Mouse (Mus musculus) intestine, embryonic 15.5 days (tissue): Measurements from ENCODE around the gene Tbcb. TPM values are rescaled to one million over a fixed set of nuclear protein-coding genes. Genes with fewer than 3 reads are reported as not detected.
A peak's percentile ranks its signal among the peaks of the same experiment; 100 is the strongest.
"Not testable (repeated sequence)": the region's sequence is repeated elsewhere in the genome, so short reads cannot be mapped to it uniquely, and the experiment has no call there.

Experiments
- ATAC-seq: fragments of 200-750 bp; cut with Nextera tagmentation; 2 replicates; pipeline ENCODE4 v1.8.0; 2017; ENCODE audit warnings: moderate TSS enrichment, moderate library complexity
- H3K27ac ChIP-seq: fragments of 300-500 bp; sonication (generic); 2 replicates; pipeline ENCODE4 v1.5.1; 2015; ENCODE audit warnings: mild to moderate bottlenecking, inconsistent platforms
- H3K27me3 ChIP-seq: fragments of 300-500 bp; sonication (generic); replicated peaks from 2 replicates; pipeline ENCODE4 v1.6.1; 2015; ENCODE audit warnings: inconsistent platforms
- H3K36me3 ChIP-seq: fragments of 300-500 bp; sonication (generic); 2 replicates; pipeline ENCODE4 v1.6.1; 2015; ENCODE audit warnings: inconsistent platforms
- H3K4me1 ChIP-seq: fragments of 300-500 bp; sonication (generic); replicated peaks from 2 replicates; pipeline ENCODE4 v1.6.1; 2015; ENCODE audit warnings: inconsistent platforms
- H3K4me2 ChIP-seq: fragments of 300-500 bp; sonication (generic); replicated peaks from 2 replicates; pipeline ENCODE4 v1.6.1; 2015; ENCODE audit warnings: mild to moderate bottlenecking, inconsistent platforms
- H3K4me3 ChIP-seq: fragments of 300-500 bp; sonication (generic); replicated peaks from 2 replicates; pipeline ENCODE4 v1.5.1; 2015; ENCODE audit warnings: inconsistent platforms
- H3K9ac ChIP-seq: fragments of 300-500 bp; sonication (generic); 2 replicates; pipeline ENCODE4 v1.6.1; 2015; ENCODE audit warnings: inconsistent platforms
- H3K9me3 ChIP-seq: fragments of 300-500 bp; sonication (generic); 2 replicates; pipeline ENCODE4 v1.6.1; 2016; ENCODE audit warnings: inconsistent platforms
- WGBS: fragments of 180-500 bp; shearing (Covaris S2); methylation state at CpG from one replicate; pipeline ENCODE4 v1.1.7; 2015; 5-methylcytosine and 5-hydroxymethylcytosine counted together
- polyA plus RNA-seq: library from polyadenylated mRNA; unstranded; fragments of >200 nt; fragmentation: Nextera tagmentation; extraction: Ambion mirVana; gene quantifications from 2 replicates; pipeline ENCODE4 v1.2.1, GENCODE M21; 2015

The Tbcb gene
- polyA plus RNA-seq, 1 experiment from 2014 or later: 136 TPM

DNA sequence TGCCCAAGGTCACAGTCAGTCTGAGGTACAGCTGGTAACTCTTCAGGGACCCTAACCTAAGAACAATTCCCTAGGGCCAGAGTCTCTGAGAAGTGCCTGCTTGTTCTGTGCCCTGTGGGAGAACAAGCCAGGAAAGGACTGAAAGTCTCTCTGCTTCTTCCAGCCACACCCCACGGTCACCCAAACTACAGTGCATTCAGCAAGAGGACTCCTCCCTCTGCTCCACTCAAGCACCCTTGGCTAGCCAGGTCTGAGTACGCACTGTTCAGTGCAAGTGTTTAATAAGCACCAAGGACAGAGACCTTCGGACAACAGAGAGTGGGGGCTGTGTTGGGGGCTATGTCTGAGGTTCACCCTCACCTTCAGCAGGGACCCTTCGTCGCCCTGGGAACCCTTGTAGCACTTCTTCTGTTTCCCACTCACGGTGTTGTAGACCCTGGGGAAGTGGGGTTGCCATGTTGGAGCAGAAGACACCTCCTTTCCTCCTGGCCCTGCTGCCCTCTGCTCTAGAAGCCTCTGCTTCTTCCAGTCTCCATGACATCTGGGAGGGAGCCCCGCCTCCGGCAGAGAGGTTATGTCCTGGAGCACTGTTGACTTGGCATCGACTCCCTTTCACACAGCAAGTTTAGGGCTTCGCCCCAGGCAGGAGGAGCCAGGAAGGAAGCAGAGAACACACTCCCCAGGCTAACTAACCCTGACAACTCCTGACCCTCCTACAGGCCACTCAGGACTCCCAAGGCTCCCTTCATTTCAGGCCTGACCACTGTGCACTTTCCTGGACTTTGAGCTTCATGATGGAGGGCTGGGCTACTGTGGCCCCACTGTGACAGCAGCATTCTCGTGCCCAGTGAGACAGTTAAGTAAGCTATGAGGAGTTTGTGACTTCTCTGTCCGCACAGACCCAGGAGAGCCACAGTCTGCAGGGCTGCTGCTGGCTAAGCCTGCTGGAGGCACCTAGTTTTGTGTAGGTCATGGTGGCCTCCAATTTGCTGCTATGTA is 20.2 kb upstream of the Tbcb start:
- H3K9ac ChIP-seq: no peak overlapping the region
- peak; percentile 63 for ATAC-seq
- WGBS: 74% methylated on average over 12 of the region's 12 CpGs
- H3K4me1 ChIP-seq: no peaks in the 10 kb centered on the region
- no peaks in the 10 kb centered on the region for H3K9me3 ChIP-seq
- H3K27ac ChIP-seq: no peak overlapping the region
- H3K4me2 ChIP-seq: no peak overlapping the region
- H3K36me3 ChIP-seq: 0 out of 2 replicates have a peak, but pooled peaks cover 4% of the 10 kb centered on the region
- H3K27me3 ChIP-seq: no peaks in the 10 kb centered on the region
- no peak overlapping the region for H3K4me3 ChIP-seq

DNA sequence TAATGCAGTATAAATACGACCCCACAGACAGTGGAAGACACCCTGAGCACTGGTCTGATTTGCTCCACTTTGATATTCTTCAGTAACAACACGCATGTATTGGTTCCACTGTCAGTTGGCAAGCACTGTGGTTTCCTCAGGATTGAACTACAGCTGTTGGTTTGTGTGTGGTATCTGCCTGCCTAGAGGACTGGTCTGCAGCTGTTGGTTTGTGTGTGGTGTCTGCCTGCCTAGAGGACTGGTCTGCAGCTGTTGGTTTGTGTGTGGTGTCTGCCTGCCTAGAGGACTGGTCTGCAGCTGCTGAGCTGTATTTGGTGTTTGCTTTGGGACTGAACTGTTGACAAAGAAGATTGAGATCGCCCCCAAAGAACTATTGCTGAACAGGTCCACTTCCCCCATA is 5.3 kb upstream of the Tbcb start:
- ATAC-seq, H3K27me3 ChIP-seq, H3K9ac ChIP-seq, H3K4me1 ChIP-seq, H3K4me3 ChIP-seq, H3K4me2 ChIP-seq, H3K9me3 ChIP-seq, H3K36me3 ChIP-seq, H3K27ac ChIP-seq: not testable (repeated sequence)
- WGBS: 85% methylated on average over 3 of the region's 3 CpGs

DNA sequence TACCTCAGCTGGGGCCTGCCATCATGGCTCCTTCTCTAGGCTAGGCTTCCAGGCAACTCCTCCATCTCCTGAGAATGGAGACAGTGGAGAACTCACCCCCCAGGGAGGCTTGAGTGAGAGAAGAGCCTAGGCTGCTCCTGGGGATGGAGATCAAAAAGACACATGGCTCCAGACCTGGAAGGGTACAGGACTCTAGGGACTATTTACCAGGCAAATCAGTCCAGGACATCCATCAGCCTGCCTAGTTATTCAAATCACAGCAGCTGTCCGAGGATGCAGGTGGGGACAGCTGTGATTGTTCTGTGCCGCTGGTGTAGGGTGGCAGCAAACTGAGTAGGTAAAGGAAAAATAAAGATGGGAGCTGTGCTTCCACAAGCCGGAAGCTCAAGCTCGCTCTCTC is 3.6 kb upstream of the Tbcb start, which contains the start of gene Ovol3:
Ovol3 (minus strand) TSS at position 101 of the 400 bp plus-strand sequence.
- no peak within 1 kb of the TSS for H3K27ac ChIP-seq
- H3K36me3 ChIP-seq: peaks cover 6% of the 10 kb centered on the region
- no peaks in the 10 kb centered on the region for H3K9me3 ChIP-seq
- H3K4me3 ChIP-seq: no peak within 1 kb of the TSS
- peaks cover 8% of the 10 kb centered on the region for H3K4me1 ChIP-seq
- no peak within 1 kb of the TSS for H3K4me2 ChIP-seq
- no peak within 1 kb of the TSS for H3K9ac ChIP-seq
- whole genome bisulfite sequencing: 83% methylated on average over 4 of the region's 4 CpGs
- H3K27me3 ChIP-seq: no peaks in the 10 kb centered on the region
- ATAC-seq: no peak

DNA sequence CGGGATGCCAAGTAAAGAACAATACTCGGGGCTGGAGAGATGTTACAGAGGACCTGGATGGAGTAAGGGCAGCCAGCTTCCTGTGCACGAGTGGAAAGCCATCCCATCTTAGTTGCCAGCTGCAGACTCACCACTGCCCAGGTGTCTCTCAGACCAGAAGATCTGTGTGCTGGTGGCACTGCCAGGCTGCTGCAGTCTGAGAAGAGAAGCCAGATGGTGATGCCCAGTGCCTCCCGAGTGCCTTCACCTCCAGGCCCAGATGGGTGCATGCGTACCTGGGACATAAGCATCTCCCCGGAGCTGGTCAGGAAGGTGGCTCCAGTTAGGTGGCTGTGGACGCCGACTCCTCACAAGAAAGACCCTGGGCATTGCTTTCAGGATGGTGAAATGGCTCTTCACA is 3.0 kb upstream of the Tbcb start:
- Histone ChIP-seq H3K4me1 (peaks cover 8% of the 10 kb centered on the region), H3K36me3 (peaks cover 6% of the 10 kb centered on the region), H3K4me3 (no peak overlapping the region), H3K27me3 (no peaks in the 10 kb centered on the region), H3K9ac (no peak overlapping the region), H3K9me3 (no peaks in the 10 kb centered on the region), H3K27ac (no peak overlapping the region), H3K4me2 (no peak overlapping the region)
- ATAC-seq: no peak
- WGBS: 89% methylated on average over 8 of the region's 8 CpGs

DNA sequence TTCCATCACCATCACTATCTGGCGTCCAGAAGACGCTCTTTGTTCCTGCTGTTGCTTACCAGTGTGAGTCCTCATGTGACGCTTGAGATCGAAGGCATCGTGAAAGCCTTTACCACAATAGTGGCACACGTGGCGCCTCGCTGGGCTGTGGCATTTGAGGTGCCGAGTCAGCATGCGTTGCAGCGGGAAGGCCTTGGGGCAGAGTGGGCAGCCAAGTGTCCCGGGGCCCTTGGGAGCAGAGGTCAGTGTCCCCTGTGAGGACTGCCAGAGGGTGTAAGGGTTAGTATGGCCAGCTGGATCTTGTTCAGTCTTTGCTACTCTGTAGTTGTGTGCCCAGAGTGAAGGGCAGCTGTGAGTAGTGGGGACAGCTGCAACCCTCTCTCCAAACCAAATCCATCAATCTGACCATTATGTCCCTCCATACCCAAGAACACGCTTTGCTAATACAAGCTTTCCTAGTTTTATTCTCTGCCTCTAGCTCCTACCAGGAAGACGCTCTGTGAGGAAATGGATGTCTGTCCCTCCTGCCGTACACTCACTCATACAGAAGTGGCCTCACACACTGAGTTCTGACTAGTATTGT is 2.3 kb upstream of the Tbcb start:
- Histone ChIP-seq H3K9ac (no peak overlapping the region), H3K4me1 (peaks cover 8% of the 10 kb centered on the region), H3K4me2 (no peak overlapping the region), H3K4me3 (no peak overlapping the region), H3K27me3 (no peaks in the 10 kb centered on the region), H3K27ac (no peak overlapping the region), H3K36me3 (peaks cover 6% of the 10 kb centered on the region), H3K9me3 (no peaks in the 10 kb centered on the region)
- 92% methylated on average over 15 of the region's 15 CpGs for WGBS
- ATAC-seq: no peak

DNA sequence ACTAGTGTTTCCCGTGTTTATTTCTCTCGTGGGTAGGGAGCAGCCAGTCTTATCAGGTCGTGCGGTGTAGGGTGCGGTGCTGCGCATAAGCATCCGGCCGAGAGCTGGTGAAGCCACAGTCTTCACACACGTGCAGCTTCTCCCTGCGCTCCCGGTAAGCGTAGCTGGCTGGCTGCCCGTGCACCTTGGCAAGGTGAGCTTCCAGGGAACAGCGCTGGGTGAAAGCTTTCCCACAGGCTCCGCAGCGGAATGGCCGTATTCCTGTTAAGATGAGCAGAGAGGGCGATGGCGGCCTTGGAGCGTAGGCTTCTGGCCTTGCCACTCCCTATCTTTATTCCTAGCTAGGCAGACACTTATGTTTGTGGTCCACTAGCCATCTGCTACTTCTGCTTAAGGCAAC is 1.3 kb upstream of the Tbcb start:
- no peak overlapping the region for H3K27ac ChIP-seq
- ATAC-seq: no peak
- no peak overlapping the region for H3K4me3 ChIP-seq
- H3K9ac ChIP-seq: no peak overlapping the region
- WGBS: 86% methylated on average over 20 of the region's 20 CpGs
- H3K9me3 ChIP-seq: no peaks in the 10 kb centered on the region
- peaks cover 6% of the 10 kb centered on the region for H3K36me3 ChIP-seq
- H3K4me1 ChIP-seq: peaks cover 8% of the 10 kb centered on the region
- H3K4me2 ChIP-seq: peak overlapping the region; percentile 84; the same call in 1 of the 2 replicates
- no peaks in the 10 kb centered on the region for H3K27me3 ChIP-seq

DNA sequence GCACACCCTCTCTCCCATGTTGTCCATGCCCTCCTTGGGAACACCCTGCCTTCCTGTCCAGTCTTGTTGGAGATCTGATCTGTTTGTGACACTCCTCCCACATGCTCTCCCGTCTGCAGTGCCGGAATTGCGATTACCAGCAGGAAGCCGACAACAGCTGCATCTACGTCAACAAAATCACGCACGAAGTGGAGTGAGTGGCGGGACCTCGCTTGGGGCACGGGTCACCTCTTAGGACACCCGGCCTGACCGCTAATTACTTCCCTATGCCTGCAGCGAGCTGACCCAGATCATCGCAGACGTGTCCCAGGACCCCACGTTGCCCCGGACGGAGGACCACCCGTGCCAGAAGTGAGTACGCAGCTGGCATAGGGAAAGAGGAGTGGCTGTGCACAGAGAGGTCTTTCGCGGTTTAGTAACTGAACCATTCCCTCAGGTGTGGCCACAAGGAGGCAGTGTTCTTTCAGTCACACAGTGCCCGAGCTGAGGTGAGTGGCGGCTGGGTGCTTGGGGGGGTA is 618 bp upstream of the Tbcb start:
- H3K27me3 ChIP-seq: no peaks in the 10 kb centered on the region
- peak overlapping the region; percentile 70 for H3K4me3 ChIP-seq
- peak overlapping the region; percentile 66 for H3K27ac ChIP-seq
- no peaks in the 10 kb centered on the region for H3K9me3 ChIP-seq
- H3K36me3 ChIP-seq: peaks cover 6% of the 10 kb centered on the region
- peak; percentile 29 for ATAC-seq
- peaks cover 8% of the 10 kb centered on the region for H3K4me1 ChIP-seq
- 3% methylated on average over 24 of the region's 24 CpGs for WGBS
- H3K4me2 ChIP-seq: peak overlapping the region; percentile 84
- H3K9ac ChIP-seq: peak overlapping the region; percentile 70

DNA sequence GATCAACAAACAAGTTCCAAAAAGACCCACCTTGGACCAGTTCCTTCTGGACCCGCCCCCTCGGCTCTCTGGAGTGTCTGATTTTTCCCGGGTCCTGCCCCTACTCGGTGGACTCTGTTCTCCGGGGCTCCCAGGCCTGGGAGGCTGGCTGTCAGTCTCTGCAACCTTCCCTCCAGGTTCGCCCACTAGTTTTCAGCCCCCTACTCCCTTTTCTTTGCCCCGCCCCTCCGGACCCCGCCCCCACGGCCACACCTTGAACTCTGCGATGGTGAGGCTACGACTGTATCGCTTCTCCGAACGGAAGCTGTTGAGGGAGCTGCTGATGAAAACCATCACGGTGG is 774 bp downstream of the Tbcb start:
- H3K9me3 ChIP-seq: no peaks in the 10 kb centered on the region
- H3K27ac ChIP-seq: peak overlapping the region; percentile 36
- no peak for ATAC-seq
- H3K4me1 ChIP-seq: peaks cover 8% of the 10 kb centered on the region
- H3K36me3 ChIP-seq: peaks cover 14% of the 10 kb centered on the region
- under 1% methylated on average over 16 of the region's 16 CpGs for WGBS
- H3K4me2 ChIP-seq: peak overlapping the region; percentile 84
- H3K4me3 ChIP-seq: peak overlapping the region; percentile 70
- no peaks in the 10 kb centered on the region for H3K27me3 ChIP-seq
- H3K9ac ChIP-seq: peak overlapping the region; percentile 70

DNA sequence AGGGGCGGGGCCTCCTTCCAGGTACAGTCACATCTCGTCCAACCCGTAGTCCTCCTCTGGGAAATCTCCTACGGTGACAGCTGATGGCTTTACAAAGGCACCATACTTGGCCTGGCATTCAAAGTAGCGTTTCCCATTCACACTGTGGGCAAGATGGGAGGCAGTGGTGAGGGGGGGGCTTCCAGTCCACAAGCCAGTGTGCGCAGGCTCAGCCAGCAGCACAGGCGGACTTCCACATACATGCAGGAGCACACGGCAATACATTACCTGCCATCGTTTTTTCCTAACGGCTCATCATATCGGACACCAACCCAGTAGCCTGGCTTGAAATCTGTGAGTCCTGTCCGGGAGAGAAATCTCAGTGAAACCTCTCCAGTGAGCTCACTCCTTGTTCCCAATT is 7.9 kb downstream of the Tbcb start:
- Histone ChIP-seq H3K4me1 (peaks cover 4% of the 10 kb centered on the region; the same call in 1 of the 2 replicates), H3K4me2 (no peak overlapping the region), H3K27ac (no peak overlapping the region), H3K9ac (no peak overlapping the region), H3K36me3 (peaks cover 21% of the 10 kb centered on the region), H3K9me3 (no peaks in the 10 kb centered on the region), H3K27me3 (no peaks in the 10 kb centered on the region), H3K4me3 (no peak overlapping the region)
- no peak for ATAC-seq
- 94% methylated on average over 12 of the region's 12 CpGs for WGBS

DNA sequence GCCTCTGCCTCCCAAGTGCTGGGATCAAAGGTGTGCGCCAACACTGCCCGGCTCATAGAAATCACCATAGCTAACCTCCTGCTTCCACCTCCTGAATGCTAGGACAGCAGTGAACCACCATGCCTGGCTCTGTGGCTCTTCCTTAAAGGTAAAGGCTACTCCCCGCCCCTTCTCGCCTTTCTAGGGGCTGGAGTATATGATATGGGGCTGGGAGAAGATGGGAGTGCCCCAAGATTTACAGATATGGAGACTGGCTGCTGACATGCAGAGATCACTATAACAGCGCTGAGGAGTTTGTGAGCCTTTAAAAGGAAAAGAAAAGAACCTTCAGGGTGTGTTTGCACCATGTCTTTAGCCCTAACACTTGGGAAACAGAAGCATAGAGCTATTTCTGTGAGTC is 9.9 kb downstream of the Tbcb start:
- no peaks in the 10 kb centered on the region for H3K9me3 ChIP-seq
- H3K4me3 ChIP-seq: no peak overlapping the region
- no peak for ATAC-seq
- H3K27ac ChIP-seq: no peak overlapping the region
- peaks cover 20% of the 10 kb centered on the region for H3K36me3 ChIP-seq
- no peak overlapping the region for H3K9ac ChIP-seq
- no peaks in the 10 kb centered on the region for H3K27me3 ChIP-seq
- no peak overlapping the region for H3K4me2 ChIP-seq
- H3K4me1 ChIP-seq: peaks cover 4% of the 10 kb centered on the region; the same call in 1 of the 2 replicates
- 89% methylated on average over 5 of the region's 5 CpGs for WGBS

DNA sequence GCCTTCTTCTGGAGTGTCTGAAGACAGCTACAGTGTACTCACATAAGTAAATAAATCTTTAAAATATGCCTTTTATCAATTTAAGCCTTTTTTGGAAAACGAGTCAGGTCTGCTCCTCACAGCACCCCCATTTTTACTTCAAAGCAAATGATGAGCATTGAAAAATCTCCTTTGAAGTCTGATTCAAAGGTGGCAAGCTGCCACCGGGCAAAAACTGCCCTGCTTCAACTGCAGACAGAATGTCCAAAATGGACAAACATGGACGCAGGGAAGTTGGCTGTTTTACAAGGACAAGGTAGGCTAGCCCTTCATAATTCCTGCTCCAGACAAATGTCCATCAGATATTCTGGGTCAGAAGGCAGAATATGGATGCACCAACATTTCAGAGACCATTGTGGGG is 10.6 kb downstream of the Tbcb start:
- no peak overlapping the region for H3K4me3 ChIP-seq
- peaks cover 4% of the 10 kb centered on the region; the same call in 1 of the 2 replicates for H3K4me1 ChIP-seq
- H3K27ac ChIP-seq: no peak overlapping the region
- WGBS: 78% methylated on average over 3 of the region's 3 CpGs
- H3K36me3 ChIP-seq: peaks cover 14% of the 10 kb centered on the region
- no peak overlapping the region for H3K4me2 ChIP-seq
- no peak overlapping the region for H3K9ac ChIP-seq
- H3K9me3 ChIP-seq: no peaks in the 10 kb centered on the region
- no peak for ATAC-seq
- no peaks in the 10 kb centered on the region for H3K27me3 ChIP-seq

DNA sequence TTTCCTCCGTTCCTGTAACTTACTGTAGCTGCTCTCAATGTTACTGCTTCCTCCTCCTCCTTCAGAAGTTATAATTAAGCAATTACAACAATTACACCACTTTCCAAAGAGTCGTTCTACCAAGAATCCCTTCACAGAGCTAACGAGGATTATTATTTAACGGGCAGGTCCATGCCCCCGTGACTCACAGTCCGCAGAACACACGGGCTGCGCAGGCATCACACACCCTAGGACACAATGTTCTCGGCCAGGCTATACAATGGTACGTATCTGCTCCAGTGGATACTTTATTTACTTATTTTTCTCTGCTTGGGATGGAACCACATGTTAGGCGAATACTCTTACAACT is 12.1 kb downstream of the Tbcb start:
- H3K9ac ChIP-seq: peak overlapping the region; percentile 37; the same call in 1 of the 2 replicates
- peaks cover 4% of the 10 kb centered on the region; the same call in 1 of the 2 replicates for H3K4me1 ChIP-seq
- H3K4me2 ChIP-seq: peak overlapping the region; percentile 86
- H3K36me3 ChIP-seq: peaks cover 10% of the 10 kb centered on the region; the same call in 1 of the 2 replicates
- no peak overlapping the region for H3K27ac ChIP-seq
- 17% methylated on average over 11 of the region's 11 CpGs for WGBS
- peak overlapping the region; percentile 41 for H3K4me3 ChIP-seq
- H3K27me3 ChIP-seq: no peaks in the 10 kb centered on the region
- no peaks in the 10 kb centered on the region for H3K9me3 ChIP-seq
- 0 out of 2 replicates have a peak, but pooled peaks have one; percentile 37 for ATAC-seq
